Mouse (Mus musculus) WW6 (cell line): Measurements from ENCODE around the gene C1qtnf4.
A peak's percentile ranks its signal among the peaks of the same experiment; 100 is the strongest.
"Not testable (repeated sequence)": the region's sequence is repeated elsewhere in the genome, so short reads cannot be mapped to it uniquely, and the experiment has no call there.

Experiments used
- DNase-seq: peaks from one replicate; pipeline ENCODE4 v3.0.0-alpha.2; 2013; ENCODE audit warnings: low read depth, low spot score

C1qtnf4 gene

DNA sequence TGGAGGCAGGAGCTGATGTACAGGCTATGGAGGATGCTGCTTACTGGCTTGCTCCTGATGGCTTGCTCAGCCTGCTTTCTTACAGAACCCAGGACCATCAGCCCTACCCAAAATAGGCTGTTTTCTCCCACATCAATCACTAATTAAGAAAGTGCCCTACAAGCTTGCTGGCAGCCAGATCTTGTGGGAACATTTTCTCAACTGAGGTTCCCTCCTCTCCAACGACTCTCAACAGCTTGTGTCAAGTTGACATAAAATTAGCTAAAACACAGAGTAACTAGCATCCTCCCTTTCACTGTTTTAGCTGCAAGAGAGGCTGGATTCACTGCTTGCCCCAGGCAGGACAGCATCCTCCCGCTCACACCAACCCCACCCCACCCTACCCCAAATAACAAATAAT is 3.8 kb upstream of the C1qtnf4 start:
- no peak for DNase-seq

DNA sequence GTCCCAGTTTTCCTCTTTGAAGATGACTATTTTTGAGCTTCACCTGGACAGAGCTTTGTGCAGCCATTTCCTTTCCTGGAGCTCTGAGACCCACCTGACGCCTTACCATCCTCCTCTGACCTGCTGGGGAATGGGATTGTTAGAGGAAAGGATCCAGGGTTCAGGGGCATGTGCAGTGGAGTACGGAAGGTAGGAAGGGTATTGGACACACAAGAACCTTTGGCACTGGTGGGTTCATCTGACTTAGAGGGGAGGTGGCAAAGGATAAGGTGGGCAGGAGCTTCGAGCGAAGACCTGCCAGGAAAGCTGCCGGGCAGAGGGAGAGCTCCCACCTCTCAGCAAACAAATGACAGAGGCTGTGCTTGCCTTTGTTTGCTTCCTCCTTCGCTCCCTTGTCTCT is 776 bp downstream of the C1qtnf4 start:
- DNase-seq, result no peak

DNA sequence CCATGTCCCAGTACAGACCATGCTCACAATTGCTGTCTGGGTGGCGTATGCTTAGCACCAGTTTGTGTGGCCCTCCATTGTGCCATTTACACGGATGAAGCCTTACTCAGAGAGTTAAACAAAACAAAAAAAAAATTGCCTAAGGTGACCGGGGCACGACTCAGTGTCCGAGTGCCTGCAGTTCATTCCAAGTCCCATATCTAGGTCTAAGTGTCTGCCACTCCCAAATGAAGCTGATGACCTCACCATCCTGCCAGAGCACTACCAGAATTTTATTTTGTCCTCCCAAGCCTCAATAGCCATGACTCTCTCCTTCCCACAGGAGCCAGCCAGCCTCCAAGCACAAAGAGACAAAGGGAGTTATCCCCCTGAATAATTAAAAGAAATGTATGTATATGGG is 2.0 kb downstream of the C1qtnf4 start:
- no peak for DNase-seq

DNA sequence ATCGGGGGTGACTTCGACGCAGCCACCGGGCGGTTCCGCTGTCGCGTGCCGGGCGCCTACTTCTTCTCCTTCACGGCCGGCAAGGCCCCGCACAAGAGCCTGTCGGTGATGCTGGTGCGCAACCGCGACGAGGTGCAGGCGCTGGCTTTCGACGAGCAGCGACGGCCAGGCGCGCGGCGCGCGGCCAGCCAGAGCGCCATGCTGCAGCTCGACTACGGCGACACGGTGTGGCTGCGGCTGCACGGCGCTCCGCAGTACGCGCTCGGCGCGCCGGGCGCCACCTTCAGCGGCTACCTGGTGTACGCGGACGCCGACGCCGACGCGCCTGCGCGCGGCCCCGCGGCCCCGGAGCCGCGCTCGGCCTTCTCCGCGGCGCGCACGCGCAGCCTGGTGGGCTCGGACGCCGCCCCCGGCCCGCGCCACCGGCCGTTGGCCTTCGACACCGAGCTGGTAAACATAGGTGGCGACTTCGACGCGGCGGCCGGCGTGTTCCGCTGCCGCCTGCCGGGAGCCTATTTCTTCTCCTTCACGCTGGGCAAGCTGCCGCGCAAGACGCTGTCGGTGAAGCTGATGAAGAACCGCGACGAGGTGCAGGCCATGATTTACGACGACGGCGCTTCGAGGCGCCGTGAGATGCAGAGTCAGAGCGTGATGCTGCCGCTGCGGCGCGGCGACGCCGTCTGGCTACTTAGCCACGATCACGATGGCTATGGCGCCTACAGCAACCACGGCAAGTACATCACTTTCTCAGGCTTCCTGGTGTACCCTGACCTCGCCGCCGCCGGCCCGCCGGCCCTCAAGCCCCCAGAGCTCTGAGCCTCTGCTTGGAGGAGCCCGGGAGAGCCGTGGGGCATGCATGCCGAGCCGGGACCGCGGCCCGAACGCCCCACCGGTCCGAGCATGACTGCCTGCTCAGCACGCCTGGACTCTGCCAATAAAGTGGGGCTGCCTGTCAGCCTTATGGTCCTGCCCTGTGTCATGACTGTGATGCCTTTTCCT is 4.2 kb downstream of the C1qtnf4 start:
- peak; percentile 18 for DNase-seq

DNA sequence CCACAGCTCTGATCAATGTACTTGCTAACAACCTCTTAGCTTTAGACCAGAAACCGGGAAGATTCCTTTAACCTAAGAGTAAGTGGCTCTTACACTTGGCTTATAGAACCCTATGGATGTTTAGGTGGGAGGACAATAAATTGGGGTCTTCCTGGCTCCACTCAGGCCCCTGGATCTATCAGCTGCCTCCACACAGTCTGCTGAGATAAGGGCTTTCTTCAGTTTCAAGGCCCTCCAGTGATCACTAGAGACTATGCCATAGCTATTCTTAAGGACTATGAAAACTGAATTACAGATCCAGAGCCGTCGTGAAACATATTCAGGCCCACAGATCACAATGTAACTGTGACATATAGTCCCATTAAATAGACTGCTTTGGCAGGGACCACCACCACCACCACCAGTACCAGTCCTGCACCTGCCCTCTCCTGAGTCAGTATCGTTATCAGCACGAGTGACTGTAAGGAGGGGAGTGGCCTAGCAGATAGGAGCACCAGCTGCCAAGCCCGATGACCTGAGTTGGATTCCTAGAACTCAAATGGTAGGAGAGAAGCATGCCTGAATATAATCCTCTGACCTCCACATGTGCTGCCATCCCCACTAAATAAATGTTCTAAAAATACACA is 8.1 kb downstream of the C1qtnf4 start:
- no peak for DNase-seq

GRCm38 (mm10) chr2:90894299-90894677 is 8.6 kb downstream of the C1qtnf4 start:
- not testable (repeated sequence) for DNase-seq

DNA sequence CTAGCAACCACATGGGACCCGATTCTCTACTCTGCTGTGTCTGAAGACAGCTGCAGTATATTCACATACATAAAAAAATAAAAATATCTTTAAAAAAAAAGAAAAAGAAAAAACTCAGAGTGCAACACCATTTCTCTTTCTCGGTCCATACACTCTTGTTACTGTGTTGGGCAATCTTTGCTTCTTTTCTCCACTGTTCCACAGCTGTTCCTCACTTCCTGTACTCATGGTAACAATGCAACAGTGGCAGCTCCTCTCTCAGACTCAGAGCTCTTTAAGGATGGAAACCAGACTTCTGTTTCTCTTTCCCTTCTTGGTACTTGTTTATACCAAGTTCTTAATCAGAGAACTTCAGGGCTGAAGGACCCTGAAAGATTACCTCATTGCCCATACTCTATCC is 17.7 kb downstream of the C1qtnf4 start:
- no peak for DNase-seq

DNA sequence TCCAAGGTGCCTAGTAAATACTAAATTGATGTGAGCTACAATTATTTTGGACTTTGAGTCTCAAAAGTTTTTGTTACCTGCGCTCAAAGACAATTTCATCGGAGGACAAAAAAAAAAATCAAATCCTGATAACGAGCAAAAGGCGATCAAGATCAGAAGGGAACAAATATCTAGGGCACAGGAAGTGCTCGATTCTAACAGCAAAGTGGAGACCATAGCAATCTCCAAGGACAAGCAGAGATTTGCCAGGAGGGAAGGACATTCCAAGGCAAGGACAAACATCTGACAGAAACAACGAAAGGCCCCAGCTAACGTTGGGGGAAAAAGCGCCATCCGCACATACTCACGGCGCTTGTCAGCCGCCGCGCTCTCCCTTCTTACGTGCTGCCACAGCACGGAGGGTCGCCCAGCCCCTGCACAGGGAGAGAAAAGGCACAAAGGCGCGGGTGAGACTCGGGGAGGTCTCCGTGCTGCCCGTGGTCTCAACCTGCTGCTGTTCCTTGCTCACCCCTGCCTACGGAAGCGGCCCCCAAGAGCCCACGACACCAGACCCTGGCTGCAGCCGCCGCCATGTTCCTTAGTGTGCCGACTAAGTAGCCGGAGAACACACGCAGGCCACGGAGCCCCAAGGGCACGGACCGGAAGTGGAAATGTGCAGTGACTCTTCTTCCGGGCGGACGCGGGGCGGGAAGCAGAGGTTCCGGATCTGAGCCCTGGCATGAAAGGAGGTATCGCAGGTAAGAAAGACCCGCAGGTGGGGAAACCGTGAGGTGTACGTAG is 18.6 kb downstream of the C1qtnf4 start, which contains the start of the genes Kbtbd4 and Ndufs3:
Gene Kbtbd4, plus strand, starts transcription at position 665 of the 780 bp plus-strand sequence.
Gene Ndufs3, minus strand, starts transcription at position 752 of the 780 bp plus-strand sequence.
- DNase-seq, result peak; percentile 83

DNA sequence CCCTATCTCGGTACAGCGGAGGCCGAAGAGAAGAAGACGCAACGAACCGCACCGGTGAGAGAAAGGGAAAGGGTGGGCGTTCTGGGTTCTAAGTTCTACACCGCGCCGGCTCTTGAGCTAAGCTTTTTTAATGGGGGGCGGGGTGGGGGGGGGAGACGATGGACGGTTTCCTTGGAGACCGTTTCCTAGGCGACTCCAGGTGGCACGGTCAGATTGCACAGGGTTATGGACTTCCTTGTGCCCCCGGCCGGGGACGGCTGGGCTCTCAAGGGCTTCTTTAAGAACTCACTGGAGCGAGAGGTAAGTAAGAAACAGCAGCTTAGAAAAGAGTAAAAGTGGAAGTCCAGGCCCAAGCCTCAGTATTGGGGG is 19.2 kb downstream of the C1qtnf4 start:
- DNase-seq, result no peak

DNA sequence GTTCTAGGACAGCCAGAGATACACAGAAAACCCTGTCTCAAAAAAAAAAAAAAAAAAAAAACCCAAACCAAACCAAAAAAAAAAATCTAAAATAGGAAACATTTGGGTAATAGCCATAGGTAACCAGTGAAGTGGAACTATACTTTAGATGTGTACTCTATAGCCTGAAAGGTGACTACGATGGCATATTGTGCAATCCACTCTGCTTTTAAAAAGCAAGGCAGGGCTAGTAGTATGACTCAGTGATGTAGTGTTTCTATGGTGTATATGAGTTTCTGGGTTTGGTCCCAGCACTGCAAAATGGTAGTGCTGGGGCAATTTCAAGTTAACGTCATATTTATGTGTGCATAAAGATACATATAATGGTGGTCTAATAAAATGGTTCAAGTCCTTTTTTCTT is 21.1 kb downstream of the C1qtnf4 start:
- DNase-seq, result no peak

DNA sequence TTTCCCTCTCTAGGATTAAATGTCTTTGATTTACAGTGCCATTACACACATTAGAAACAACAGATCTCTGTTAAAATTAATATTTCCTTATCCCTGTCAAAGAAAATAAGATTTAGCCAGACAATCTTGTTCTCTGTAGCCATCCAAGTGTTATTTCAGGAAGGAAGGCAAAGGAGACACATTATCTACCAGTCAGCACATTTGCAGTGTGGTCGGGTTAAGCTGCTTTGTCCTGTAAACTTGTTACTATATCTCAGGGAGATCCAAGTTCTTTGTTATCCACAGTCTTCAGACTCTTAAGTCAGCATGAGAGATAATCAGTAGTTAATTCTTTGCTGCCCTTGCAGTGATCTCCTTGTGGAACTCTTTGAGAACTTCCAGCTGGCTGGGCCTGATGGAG is 25.2 kb downstream of the C1qtnf4 start:
- DNase-seq, result no peak

GRCm38 (mm10) chr2:90911668-90912067 is 26.0 kb downstream of the C1qtnf4 start:
- DNase-seq, result no peak

DNA sequence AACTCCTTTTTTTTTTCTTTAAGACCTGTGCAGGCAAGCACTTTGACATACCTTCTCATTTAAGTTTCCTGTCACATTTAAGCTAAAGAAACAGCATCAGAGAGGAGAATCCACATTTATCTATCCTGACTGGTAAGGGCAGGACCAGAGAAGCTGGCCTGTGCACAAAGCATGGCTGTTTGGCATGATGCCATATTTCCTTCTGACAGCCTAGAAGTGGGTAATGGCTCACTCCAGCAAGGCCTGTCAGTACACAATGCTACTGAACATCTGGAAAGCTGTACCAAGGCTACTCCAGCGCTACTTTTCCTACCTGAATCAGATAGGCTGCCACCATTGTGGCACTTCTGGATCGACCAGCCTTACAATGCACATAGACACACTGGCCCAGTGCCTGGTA is 28.0 kb downstream of the C1qtnf4 start:
- no peak for DNase-seq

- DNase-seq, result no peak
Observed at GRCm38 (mm10) chr2:90915516-90915915, 29.9 kb downstream of the C1qtnf4 start.

DNA sequence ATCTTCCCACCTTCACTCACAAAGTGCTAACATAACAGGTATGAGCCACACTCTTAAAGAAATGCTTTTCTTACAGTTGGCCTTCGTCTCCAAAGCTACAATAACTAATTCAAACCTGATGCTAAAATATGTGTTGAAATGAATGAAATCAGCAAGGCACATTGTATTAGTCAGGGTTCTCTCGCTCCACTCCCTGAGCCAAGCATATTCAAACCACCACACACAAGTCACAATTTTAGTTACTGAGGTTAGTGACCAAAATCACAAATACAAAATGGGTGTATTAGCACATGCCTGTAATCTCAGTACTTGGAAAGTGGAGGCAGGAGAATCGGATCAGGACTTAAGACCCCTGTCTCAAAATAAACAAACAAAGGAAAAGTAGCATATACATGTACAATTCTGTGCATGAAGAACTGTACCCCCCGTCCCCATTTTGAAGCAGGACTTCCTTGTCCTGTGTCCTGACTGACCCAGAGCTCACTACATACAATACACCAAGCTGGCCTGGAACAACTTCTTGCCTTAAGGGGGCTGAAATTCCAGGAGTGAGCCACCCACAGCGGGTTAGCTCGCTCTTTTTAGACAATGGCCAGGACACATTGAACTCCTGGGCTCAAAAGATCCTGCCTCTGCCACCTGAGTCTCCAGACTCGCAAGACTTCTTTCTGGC is 31.0 kb downstream of the C1qtnf4 start:
- DNase-seq, result no peak

GRCm38 (mm10) chr2:90917233-90917998 is 31.8 kb downstream of the C1qtnf4 start:
- DNase-seq, result no peak

DNA sequence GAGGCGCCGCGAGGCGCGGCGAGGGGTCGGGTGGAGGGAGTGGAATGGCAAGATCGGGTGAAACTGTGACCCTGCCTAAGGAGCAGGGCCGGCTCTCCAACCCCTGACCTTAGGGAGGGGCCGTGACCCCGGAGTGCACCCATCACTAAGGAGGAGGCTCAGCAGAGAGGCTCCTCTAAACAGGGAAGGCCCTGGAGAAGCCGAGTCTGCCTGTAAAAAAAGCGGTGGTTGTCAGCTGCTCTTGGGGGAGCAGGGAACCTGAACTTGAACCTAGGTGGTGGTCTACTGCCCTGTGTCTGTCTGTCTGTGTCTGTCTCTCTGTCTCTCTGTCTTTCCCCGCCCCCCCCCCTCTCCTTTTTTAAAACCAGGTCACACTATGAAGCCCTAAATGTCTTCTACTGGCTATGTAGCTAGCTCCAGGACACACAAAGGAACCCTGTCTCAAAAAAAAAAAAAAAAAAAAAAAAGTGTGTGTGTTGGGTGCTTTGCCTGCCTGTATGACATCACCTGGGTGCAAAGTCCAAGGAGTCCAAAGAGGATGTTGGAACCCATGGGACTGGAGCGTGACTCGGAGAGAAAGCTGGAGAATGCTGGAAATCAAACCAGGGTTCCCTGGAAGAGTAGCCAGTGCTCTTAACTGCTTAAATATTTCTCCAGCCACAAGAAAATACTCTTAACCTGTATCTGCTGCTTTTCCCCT is 32.5 kb downstream of the C1qtnf4 start:
- DNase-seq, result no peak

- no peak for DNase-seq
Observed at GRCm38 (mm10) chr2:90921178-90921577, 35.5 kb downstream of the C1qtnf4 start.

DNA sequence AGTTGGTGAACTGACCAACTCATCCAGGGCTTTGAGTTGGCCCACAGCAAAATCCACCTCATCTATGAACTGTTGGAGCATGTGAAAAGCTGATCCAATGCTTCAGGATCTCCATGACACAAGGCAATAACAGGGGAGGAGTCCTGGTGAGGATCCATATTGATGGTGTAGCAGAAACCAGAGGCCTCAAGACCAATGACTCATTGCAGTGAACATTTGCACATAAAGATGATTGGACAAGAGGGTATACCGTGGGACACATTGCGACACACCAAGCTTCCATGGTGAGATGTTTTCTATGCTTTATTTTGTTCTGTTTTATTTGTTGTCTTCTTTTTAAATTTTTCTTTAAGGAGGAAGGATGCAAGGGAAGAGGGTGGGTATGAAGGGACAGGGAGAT is 37.0 kb downstream of the C1qtnf4 start:
- DNase-seq, result no peak

GRCm38 (mm10) chr2:90928566-90928965 is 42.9 kb downstream of the C1qtnf4 start:
- no peak for DNase-seq
